Mouse (Mus musculus): ENCODE data around the gene Chd2.

Chd2 gene

DNA sequence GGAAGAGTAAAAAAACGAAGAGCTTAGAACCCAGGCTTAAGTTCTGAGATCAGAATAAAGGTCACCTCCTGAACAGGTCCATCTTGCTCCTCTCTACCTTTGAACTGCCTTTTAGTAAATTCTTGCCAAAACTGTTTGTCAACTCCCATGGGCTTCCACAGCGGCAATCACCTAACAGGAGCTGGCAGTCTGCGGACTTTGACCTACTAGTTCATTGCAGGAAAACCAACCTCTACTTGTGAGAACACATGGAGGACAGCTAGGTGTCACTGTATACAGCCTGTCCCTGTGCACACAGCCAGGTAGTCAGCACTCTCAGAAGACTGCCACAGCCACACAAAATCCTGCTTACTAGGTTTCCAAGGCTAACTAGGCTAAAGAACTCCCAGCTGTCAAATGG, 99.8 kb downstream of the Chd2 start:
- no peak for DNase-seq (ENCODE audit: low spot score)

DNA sequence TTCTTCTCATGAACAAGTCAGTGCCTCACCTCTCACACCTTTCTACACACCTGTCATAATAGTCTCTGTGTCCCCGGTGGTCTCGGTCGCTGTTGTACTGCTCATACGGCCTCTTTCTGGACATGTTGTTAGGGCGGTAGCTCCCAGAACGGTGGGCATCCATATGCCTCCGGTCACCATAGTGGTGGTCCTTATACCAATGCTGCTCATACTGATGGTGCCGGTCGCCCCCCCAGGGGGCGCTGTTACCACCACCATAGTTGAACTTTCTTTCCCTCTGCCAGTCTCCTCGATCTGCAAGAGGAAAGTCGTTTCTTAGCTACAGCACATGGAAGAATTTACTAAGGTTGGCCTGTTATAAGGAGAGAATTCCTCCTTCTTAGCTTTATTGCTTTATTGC, 105.9 kb downstream of the Chd2 start:
- no peak for DNase-seq (ENCODE audit: low spot score)

DNA sequence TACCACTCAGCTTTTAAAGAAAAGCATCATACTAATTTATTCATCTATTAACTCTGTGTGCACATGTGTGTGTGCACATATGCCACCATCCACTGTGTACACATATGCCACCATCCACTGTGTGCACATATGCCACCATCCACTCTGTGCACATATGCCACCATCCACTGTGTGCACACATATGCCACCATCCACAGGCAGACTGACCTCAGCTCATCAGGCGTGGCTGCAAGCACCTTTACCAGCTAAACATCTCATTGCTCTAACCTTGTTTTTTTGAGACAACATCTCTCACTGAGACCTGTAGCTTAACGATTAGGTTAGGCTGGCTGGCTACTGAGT, 107.3 kb downstream of the Chd2 start:
- no peak for DNase-seq (ENCODE audit: low spot score)

DNA sequence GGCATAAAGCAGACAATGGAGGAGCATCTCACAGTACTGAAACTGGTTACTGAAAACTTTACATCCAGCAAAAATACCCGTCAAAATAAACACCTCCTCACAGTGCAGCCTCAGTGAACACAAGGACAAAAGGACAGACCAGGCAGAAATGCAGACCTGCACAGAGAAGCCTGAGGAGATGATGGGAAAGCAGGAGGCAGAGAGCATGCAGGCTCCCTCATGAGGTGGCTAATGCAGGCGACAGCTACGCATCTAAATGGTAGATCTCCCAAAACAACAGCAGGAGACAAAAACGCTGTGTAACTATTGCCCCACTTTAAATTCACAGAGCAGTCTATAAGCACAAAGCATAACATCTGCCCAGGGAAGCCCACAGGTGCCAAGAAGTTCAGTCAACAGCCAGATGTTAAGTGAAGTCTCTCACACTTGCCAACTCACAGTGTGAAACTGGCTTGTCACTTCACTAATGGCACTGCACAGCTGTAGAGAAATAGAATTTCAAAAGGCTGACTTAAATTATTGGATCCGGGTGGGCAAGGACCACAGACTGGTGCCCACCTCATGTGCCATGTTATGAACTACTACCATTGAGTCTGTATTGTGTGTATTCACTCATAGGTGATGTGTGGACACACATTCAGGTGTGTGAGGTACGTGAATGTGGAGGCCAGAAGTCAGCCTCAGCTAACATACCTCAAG, 107.8 kb downstream of the Chd2 start:
- DNase-seq (ENCODE audit: low spot score) = no peak

DNA sequence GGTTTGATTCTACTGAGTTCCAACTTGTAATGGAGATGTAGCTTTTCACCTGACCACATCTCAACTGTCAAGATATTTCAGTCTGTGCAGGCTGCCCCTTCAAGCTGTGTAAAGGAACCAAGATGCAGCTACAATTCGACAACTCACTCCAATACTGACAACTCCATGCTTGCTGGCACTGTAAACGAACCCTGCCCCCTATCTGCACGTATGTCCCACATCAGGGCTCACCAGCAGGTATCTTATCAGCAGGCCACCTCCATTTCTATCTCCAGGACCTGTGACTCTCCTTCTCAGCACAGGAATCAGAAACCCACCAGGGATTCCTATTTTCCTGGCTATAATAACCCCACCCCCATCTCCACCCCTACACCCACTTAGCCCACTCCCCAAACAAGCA, 113.1 kb downstream of the Chd2 start:
- DNase-seq (ENCODE audit: low spot score) = no peak

DNA sequence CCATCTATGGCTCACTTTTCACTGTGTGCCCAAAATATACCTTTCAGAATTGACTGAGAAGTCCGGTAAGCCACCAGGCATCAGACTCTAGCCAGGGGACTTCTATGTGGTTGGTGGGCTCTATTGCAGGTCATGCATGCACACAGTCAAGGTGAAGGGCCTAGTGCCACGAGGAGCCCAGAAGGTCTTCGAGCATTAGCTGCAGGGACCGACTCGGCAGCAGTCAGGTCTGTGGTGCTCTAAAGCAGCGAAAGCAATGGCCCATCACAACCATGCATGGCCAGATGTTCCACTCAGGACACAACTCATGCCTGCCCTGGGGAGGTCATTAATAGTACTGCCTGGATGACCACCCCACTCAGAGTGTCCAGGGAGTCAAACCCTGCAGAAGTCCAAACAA, 113.8 kb downstream of the Chd2 start:
- DNase-seq (ENCODE audit: low spot score) = no peak

DNA sequence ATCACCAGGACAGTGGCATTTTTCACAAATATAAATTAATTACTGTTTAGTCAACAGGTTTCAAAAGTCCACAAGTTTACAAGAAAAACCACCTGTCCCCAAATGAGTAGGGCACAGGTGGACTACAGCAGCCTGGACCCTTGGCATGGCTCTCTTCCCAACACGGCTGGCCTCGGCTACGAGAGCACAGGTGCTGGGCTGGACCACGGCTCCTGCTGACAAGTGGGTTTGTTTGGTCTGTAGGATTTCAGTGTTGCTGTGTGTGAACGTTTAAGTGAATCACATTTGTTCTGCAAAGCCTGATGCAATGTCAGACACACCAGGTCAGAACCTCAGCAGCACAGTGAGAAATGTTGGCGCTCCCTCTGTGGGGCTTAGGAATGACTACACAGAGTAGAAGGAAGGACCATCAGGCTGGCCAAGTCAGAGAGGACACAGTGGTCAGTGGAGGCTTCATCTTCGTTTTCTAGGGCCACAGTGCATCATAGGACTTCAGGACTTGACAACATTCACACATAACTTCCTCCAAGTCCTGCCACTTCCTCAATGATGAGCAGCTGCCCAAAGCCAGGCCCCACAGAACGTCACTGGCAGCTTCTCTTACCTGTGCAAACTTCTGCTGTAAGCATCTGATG, 114.8 kb downstream of the Chd2 start:
- DNase-seq (ENCODE audit: low spot score) = no peak

DNA sequence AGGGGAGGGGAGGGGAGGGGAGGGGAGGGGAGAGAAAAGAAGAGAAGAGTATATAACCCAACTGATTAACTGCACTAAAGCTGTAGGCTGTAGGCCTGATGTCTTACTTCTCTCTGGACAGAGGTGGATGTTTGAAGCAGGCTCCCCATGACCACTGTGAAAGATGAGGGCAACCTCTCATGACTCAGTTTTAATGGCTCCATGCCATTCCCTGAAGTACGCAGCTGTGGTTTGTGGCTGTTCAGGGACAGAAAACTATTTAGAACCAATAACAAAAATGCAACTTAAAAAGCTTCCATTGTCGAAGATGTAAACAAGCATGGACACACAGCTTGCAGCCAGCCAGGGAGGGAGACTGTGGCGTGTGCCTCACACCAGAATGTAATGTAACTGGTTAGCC, 115.4 kb downstream of the Chd2 start:
- DNase-seq (ENCODE audit: low spot score) = no peak

DNA sequence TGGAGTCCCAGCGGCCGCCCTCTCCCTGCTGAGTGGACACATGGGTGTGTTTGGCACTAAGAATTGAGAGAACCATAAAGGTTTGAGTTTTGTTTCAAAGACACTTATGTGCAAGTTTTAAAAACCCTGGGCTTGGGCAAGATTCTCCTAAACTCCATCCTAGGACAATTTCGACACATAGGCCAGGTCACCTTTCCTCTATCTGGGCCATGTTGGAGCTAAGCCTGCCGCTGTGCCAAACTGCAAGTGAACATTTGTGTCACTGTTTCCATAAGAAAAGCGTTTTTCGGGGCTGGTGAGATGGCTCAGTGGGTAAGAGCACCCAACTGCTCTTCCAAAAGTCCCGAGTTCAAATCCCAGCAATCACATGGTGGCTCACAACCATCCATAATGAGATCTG, 116.2 kb downstream of the Chd2 start:
- no peak for DNase-seq (ENCODE audit: low spot score)

DNA sequence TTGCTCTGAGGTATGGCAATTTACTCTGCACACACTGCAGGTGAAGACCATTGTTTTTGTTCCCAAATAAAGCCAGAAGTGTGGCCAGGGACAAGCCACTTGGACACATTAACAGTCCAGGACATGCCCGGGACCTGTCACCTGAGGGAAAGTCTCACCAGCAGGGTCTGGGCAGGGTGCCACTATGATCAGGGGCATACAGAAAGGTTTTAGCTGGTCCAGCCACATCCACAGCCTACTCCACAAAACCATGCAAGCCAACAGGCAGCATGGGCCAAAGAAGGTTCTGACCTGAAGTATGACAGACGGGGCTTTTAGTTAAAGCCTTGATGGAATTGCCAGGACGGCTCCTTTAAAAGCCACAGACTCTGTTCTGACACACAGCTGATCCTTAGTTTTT, 116.9 kb downstream of the Chd2 start:
- DNase-seq (ENCODE audit: low spot score) = no peak

DNA sequence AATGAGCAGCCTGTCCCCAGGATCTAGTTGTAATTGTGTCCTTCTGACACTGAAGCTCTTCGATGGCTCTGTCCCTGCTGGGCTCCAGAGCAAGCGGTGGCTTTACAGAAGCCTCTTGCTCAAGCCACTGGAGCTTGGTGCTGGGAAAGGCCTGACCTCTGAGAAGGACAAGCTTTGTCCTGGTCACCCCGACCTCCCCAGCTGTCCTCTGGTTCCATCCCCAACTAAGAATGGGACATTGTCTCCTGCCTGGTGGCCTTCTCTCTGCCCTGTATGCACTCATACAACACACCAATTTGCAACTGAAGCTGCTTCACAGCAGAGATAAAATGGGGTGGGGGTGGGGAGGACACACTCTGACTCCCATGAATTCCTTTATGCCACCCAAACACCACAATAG, 117.4 kb downstream of the Chd2 start:
- DNase-seq (ENCODE audit: low spot score) = no peak

DNA sequence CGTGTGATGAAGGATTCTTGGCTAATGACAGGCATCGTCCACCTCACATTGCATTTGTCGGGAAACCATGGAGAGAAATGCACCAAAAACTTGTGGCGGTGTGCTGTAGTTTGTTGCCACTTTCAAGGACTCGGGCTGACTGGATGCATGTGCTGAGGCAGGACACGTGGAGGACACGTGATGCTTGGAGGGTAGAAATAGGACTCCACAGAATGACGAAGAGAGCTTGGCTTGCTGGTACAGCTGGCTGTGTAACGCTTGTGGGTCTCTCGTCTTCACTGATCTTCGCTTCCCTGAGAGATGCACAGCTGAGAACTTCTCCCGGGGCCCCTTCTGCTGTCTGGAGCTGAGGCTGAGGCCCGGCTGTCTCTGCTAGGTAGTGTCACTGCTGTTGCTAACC, 118.4 kb downstream of the Chd2 start:
- no peak for DNase-seq (ENCODE audit: low spot score)

DNA sequence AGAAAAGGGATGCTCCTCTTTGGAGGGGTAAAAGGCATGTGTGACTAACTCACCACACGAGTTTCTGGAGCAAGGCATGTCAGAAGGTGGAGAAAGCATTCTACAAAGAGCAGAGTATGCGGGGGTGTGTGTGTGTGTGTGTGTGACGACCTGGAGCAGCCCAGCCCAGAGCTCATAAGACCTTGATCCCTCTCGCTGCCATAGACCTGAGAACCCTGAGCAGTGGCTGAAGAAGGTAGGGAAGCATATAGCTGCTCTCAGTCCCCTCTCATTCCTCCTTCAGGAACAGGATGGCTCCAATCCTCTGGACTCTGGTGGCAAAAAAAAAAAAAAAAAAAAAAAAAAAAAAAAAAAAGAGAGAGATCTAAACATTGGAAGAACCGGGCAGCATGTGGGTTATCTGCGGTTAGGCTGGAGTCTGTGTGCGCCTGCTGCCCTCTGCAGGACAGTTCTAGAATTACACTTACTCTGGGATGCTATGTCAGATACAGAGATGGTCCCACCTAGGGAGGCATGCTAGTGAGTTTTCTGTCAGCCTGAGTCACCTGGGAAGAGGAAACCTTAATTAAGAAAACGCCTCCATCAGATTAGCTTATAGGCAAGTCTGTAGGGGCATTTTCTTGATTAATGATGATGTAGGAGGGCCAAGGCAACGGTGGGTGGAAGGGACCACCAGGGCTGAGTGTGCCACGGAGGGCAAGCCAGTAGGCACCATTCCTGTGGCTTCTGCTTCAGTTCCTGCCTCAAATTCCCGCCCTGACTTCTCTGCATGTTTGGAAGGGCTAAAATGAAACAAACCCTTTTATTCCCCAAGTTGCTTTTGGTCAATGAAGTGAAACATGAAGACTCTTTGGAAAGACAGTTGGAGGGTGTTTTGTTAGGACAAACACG, 119.2 kb downstream of the Chd2 start:
- no peak for DNase-seq (ENCODE audit: low spot score)

DNA sequence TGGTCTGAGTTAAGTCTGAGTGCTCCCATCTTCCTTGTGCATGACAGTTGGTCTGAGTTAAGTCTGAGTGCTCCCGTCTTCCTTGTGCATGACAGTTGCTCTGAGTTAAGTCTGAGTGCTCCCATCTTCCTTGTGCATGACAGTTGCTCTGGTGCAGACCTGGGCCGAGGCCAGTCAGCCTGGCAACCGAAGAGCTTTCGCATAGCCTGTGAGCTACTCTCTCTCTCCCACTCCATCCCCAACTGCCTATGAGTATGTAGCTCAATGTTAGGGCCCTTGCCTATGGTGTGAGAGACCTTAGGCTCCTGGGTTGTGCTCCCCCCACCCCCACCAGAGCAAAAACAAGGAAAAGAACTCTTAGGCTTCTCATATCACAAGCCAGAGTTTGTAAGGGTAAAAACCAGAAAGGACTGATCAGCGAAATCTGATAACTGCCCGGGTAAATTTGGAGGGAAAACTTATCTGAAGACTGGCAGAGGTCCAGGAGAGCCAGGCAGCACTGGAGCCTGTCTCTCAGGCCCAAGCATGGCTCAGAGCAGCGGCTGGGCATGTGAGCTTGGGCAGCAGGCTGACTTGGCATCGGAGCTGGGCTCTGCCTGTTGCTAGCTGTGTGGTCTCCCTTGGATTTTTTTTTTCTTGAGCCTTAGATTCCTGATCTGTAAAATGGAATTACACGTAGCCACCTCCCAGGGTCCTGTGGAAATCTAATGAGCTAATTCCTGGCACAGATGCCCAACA, 120.2 kb downstream of the Chd2 start:
- DNase-seq (ENCODE audit: low spot score) = no peak

DNA sequence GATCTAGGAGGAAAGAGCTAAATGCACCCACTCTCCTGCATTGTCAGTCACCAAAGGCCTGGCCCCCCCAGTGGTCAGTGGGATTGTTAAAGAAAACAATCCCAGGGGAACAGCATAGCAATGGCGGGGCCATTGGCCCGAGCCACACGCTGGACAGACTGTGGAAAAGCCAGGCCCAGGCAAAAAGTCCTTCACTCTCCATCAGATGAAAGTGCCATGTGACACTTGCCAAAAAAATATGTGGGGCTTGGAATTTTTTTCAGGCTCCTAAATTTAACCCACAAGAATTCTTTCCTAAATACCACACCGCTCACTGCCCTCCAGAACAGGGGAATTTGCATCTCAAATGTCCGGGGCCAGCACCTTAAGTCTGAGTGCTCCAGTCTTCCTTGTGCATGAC, 120.8 kb downstream of the Chd2 start:
- no peak for DNase-seq (ENCODE audit: low spot score)

DNA sequence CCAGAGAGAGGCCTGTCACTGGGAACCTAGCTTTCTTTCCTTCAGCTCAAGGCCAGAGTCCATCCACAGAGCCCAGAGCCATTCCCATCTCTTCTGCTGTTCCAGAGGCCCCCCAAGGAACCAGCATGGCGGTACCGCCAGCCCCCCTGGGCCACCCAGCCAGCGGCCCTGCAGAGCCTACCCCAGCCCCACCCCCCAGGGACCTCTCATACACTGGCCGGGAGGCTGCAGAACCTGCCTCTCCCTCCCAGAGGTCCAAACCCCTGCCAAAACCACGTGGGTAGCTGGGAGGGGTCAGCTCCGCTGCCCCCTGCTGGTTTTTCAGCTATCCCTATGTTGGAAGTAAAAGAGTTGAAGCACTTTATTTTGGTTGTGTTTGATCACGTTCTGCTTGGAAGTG, 122.3 kb downstream of the Chd2 start:
- no peak for DNase-seq (ENCODE audit: low spot score)

DNA sequence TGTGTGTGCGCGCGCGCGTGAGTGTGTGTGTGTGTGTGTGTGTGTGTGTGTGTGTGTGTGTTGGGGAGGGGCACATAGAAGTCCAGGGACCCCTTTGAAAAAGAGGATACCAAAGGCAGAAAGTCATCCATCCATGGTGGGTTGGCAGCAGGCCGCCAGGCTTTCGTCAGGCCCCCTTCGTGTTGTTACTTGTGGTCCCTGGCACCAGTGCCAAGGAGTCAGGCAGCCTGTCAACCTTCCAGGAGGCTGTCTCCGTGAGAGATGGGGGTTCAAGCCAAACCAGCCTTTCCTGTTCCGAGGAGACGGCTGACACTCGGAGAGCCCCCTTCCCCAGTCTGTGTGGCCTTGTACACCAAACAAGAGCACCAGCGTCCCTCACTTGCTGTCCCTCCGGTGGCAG, 127.4 kb downstream of the Chd2 start:
- no peak for DNase-seq (ENCODE audit: low spot score)

DNA sequence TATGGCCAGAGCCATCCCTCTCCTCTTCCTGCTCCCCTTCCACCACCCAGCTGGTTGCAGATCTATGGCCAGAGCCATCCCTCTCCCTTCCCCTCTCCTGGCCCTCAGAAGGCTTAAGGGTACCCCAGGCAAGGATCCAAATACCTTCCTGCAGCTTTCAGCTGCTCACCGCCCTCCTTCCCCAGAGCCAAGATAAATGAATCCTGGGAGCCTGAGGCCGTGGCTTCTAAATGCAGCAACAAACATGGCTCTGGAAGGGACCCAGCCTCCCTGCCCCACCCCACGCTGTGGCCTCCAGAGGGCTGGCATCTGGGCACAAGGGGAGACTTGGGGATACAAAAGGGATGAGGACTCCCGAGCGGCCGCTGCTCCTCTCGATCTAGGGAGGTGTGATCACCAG, 129.2 kb downstream of the Chd2 start:
- no peak for DNase-seq (ENCODE audit: low spot score)

DNA sequence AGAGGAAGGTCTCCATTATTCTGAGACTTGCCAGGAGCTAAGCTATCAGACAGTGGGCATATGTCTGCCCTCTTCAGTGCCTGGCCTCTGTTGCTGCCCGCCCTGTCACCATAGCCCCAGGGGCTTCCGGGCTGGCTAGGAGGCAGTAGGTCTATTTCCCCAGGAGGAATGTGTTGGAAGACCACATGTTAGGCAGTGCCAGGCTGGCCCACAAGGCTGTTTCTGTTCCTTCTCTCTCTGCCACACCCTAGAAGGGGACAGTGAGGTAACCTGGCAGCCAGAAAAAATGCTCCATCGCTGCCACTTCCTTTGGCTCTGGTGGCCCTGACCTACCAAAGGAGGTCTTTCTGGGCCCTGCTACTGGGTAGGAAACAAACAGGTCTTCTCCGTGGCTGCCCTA, 129.6 kb downstream of the Chd2 start:
- no peak for DNase-seq (ENCODE audit: low spot score)

DNA sequence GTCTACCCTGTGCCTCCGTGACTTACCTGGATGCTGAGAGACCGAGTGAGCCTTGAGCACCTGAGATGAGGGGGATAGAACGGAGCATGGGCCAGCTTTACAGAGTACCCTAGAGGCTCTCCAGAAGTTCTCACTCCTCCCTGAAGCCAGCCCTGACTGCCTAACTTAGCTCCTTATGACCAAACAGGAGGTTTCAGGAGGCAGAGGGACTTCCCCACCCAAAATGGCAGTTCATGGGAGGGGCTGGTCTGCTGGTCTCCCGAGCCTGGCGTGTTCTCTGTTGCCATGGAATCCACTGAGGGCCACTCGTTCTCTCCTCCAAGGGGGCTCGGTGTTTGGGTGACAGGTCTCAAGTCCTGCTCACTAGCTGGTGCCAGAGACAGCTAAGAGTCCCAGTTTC, 130.1 kb downstream of the Chd2 start:
- no peak for DNase-seq (ENCODE audit: low spot score)

DNA sequence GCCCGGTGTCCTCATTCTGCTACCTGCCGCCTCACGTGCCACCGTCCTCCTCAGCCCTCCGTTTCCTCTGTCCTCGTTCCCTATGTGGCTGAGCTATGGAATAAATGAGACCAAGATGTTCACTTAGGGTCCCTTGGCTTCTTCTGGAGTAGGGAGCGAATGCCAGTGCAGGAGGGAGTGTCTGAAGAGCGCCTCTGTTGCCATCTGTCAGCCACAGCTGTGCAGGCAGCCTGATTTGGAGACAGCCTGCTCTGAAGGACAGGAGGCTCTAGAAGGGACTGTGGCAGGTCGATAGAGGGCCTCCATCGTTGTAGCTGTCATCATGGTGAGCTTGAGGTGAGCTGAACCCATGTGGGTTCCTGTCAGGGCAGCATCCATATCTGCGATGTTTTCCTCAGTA, 136.1 kb downstream of the Chd2 start:
- no peak for DNase-seq (ENCODE audit: low spot score)

DNA sequence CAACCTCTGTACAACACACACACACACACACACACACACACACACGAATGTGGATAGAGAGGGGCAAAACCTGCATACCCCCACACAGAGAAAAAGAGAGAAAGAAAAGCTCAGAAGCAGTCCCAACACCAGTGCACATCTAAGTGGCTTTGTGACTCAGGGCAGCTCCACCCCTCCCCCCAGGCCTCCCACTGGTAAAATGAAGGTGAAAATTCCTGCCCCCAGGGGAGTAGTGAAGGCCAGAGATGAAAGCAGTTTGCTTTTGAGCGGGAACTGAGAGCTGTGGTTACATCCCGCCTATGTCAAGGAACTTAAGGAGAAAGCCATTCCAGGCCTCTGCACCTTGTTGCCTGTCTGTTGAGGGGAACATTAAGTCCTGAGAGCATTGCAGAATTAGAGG, 138.1 kb downstream of the Chd2 start:
- no peak for DNase-seq (ENCODE audit: low spot score)

DNA sequence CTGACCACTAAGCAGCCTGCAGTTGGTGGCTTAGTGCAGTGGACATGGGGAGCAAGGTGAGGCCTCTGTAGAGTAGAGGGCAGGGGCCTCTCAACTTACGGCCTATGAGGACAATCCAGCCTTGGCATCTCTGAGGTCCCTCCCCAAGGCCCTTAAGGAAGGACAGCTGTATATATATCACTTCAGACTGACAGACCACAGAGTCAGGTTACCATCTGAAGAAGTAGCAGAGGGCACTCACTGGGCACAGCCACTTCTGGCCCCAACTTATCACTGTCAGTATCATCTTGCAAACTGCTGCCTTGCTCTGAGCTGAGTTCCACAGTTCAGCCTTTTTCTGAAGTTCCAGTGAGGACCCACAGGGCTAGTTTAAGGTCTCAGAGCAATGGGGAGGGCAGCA, 139.0 kb downstream of the Chd2 start:
- DNase-seq (ENCODE audit: low spot score) = no peak

Data from ovary, adult 18-20 months (tissue).